Mouse (Mus musculus) urinary bladder, postnatal 14 days (tissue): ENCODE results near the gene Zfp715.
"Not testable (repeated sequence)": the region's sequence is repeated elsewhere in the genome, so short reads cannot be mapped to it uniquely, and the experiment has no call there.

Source experiments
- DNase-seq: peaks from one replicate; pipeline ENCODE4 v3.0.0; 2021; ENCODE audit warnings: low spot score

Zfp715 gene

DNA sequence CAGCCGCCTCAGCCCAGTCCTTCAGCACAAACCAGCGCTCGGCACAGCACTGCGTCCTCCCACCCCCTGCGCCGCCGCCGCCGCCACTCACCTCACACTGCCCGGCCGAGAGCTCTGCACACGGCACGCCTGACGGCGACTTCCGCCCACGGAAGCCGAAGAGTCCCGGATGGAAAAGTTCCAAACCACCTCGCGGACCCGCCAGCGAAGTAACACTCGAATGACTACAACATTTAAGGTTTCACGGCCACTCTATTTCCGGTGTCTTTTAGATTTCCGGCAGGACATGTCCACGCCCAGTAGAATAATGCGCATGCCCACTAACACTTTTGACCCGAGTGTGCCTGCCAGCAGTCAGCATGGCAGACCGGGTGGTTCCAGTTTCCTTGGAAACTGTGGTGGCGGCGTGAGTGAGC, at the start of gene Zfp715:
Zfp715 (minus strand) TSS at position 282 of the 416 bp plus-strand sequence.
- DNase-seq, result peak; percentile 89

DNA sequence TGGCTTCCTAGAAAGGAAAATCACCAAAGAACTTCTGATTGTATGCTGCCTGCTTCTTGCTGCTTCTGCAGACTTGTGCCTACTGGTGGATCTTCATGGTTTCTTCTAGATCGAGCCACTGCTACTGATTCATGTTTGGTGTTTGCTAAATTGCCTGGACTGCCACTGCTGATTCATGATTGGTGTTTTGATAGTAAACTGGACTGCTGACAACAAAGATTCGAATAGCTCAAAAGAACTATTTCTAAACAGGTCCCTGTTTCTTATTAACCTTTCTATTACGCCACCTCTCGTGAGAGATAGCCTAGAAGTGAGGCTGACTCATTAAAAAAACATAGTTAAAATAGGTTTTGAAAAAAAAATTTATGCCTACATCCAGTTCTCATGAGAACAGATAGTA, 48.9 kb upstream of the Zfp715 start:
- no peak for DNase-seq

DNA sequence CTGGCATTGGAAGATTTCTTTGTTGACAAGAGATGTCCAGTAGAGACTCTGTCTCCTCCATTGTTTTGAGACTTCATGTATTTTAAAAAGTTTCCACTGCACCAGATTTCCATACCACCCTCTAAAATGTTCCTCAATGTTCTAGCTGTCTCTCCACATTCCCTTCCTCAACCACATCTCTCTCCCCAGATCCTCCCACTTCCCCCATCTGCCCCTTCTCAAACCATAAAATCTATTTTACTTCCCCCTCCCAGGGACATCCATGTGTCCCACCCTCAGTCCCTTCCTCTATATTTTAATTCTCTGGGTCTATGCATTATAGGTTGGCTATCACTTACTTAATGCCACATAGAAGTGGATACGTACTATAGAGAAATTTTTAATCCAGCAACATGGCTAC, 48.3 kb upstream of the Zfp715 start:
- DNase-seq, result no peak

DNA sequence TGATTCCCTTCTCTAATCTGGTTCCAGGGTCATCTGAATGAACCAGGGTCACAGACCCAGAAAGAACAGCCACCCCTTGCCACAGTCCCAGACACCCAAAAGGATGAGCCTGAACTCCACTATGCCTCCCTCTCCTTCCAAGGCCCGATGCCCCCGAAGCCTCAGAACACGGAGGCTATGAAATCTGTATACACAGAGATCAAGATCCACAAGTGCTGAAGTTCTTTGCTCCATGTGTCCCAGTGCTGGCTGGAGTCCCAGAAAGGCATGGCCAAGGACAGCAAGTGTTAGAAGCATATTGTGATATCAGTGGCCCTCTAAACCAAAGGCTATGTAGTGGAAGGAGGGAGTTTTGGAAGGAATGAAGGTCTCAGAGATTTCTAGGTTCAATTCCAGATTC, 45.5 kb upstream of the Zfp715 start:
- no peak for DNase-seq

DNA sequence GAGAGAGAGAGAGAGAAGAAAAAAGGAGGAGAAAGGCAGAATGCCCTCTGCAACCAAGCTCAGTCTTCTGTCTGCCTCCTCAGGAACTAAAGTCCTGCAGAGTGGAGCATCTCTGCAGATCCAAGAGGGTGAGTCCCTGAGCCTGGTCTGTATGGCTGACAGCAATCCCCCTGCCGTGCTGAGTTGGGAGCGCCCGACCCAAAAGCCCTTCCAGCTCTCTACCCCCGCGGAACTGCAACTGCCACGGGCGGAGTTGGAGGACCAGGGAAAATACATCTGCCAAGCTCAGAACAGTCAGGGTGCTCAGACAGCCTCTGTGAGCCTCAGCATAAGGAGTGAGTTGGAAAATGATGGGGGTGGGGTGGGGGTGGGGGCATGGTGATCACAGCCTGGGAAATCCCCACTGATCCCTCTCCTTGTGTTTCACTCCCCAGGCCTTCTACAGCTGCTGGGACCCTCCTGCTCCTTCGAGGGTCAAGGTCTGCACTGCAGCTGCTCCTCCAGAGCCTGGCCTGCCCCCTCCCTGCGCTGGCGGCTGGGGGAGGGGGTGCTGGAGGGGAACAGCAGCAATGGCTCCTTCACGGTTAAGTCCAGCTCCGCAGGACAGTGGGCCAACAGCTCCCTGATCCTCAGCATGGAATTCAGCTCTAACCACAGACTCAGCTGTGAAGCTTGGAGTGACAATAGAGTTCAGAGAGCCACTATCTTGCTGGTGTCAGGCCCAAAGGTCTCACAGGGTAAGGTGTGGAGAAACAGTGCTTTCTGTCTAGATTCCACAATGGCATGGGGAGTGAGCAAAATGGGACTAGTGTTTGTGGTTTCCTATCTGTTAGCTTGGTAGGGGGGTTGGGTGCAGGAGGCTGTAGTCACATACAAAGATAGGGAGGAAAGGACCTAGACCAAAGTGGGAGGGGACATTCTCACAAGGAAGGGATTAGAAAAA, 42.1 kb upstream of the Zfp715 start:
- DNase-seq, result no peak

DNA sequence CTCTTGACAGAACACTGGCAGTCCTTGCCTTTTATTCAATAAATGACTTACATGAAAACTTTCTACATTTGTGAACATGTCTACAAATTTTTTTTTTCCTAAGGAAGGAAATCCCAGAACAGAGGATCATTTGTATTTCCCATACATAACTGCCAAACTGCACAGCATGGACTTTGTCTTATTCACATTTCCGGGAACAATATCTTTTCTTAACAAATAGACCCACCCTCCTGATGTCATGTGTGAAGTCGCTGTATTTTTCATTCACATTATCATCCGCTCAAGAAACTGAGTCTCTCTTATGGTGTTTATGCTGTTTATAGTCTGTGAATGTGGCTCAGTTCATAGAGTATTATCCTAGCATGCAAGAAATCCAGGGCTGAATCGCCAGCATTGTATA, 40.7 kb upstream of the Zfp715 start:
- DNase-seq, result no peak

DNA sequence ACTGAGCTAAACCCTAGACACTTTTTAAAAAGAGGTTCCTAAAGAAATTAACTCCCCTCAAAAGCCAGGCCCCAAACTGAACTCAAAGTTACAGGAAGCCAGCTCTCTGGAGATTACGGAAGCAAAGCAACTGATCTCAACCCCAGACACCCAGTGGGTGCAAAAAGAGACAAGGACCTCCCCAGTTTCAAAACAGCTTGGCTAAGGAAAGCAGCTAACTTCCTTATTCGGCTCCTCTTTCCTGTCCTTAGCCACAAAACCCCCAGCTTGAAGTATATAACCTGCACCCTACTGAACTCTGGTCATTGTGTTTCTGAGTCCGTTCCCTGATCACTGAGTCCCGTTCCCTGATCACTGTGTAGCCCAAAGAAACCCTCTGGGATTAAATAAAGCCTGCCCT, 40.0 kb upstream of the Zfp715 start:
- DNase-seq, result no peak

DNA sequence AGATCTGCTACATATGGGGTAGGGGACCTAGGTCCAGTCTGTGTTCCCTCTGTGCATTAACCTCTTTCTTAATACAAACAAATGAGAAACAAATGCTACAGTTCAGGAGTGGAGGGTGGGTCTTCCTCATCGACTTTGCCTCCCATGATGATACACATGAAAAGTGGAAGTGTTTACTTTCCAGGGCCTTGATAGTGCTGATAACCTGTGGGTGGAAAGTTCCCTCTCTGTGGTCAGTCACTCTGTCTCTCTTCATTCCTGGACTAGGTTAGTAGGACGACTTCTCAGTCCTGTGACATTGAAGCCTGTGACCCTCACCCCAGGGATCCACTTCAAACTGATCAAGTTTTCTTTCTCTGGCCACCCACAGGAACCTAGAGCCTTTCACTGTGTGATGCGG, 38.1 kb upstream of the Zfp715 start, which contains the start of gene Siglecf:
Siglecf (plus strand) TSS at position 188 of the 400 bp plus-strand sequence.
- no peak for DNase-seq

DNA sequence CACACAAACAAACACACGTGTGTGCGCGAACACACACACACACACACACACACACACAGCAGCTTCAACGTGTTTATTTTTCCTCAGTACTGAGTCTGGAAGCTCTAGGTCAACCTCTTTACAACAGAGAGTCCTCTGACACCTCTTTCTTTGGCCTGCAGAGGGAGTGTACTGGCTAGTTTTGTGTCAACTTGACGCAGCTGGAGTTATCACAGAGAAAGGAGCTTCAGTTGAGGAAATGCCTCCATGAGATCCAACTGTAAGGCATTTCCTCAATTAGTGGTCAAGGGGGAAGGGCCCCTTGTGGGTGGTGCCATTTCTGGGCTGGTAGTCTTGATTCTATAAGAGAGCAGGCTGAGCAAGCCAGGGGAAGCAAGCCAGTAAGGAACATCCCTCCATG, 36.5 kb upstream of the Zfp715 start:
- DNase-seq, result not testable (repeated sequence)

DNA sequence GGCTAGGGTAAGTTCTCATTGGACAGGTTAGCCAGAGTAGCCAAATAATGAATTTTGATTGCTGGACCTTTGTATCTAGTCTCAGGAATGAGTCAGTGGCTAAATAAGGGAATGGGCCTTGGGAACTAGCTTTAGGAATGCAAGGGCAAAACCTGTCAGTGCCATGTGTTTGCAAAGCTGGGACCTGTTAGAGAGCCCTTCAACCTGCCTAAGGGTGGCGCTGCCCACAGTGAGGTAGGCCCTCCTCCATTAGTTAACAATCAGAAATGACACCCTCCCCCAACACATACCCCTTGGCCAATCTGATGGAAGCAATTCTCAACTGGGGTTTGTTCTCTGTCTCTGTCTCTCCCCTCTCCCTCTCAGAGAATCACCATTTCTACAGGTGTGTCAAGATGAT, 33.5 kb upstream of the Zfp715 start:
- no peak for DNase-seq

DNA sequence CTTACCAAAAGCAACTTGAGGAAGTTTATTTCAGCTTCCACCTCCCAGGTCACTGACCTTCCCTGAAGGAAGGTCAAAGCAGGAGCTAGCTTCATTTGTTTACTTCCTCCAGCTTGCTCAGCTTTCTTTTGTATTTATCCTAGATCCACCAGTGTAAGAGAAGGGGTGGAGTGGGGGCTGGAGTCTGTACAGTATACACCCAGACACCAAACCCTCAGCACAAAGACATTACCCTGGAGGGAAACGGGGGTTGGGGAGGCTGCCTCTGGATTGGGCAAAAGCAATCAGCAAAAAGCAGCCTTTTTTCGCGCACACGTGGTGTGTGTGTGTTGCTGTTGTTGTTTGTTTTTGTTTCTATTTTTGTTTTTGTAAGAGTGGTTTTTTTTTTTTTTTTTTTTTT, 33.1 kb upstream of the Zfp715 start:
- DNase-seq, result no peak

DNA sequence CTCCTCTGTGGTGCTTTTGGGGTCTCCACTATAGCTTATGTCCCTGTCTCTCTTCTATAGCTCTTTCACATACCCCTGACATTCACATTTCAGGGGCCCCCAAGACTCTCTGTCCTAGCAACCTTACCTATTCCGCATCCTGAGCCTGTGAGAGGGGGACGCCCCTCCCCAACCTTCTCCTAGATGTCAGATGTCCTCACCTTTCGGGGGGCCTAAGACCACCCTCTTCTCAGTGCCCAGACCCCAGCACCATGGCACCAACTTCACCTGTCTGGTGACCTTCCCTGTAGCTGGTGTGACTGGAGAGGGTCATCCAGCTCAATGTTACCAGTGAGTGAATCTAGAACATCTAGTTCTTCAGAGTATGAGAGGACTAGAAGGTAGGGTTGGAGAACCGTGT, 31.4 kb upstream of the Zfp715 start:
- no peak for DNase-seq

DNA sequence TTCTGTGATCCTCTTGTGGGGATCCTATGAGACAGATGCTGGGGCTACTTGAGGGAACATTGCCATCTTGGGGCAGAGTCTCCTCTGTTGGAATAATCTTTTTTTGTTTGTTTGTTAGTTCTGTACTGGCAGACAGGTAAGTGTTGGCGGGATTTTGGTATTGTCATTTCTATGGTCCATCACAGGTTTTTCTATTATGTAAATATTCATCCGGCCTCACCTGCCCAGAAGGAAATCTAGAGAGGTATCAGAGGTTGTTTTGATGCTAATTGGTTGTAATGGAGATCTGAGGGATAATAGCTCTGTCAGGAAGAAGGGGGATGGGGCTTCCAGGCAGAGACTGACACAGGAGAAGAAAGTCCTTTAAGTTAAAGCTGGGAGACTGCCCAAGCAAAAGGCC, 30.9 kb upstream of the Zfp715 start:
- DNase-seq, result no peak

DNA sequence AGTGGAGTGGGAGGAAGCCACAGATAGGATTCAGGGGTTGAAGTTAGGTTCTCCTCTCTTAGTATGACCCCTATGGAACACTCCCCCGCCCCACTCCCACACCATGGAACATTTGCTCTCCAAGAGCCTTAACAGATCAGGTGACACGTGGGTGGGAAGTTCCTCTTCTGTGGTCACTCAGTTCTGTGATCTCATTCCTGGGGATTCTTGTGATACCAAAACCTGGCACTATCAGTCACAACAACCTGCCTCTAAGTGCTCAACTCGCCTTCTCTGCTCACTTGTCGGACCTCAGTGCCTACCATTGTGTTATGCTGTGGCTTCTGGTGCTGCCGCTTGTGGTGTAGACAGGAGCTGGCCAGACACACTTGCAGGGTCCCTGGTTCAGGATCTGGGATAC, 30.1 kb upstream of the Zfp715 start:
- DNase-seq, result no peak

DNA sequence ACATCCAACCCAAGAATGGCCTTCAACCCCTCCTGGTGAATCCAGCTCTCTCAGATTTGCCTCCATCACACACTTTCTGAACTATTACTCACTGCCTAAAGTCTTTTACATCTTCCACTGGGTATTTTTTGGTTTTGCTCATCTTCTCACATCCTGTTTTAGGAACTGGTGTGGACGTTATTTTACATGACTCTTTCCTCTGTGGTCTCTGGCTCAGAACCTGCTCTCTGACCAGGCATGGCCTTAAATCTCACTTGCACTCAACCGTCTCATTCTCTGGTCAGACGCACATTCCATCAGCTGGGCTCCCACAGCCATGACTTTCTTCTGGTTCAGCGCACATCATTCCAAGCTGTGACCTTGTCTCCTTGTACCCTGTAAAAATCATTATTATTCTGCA, 27.7 kb upstream of the Zfp715 start:
- DNase-seq, result no peak

DNA sequence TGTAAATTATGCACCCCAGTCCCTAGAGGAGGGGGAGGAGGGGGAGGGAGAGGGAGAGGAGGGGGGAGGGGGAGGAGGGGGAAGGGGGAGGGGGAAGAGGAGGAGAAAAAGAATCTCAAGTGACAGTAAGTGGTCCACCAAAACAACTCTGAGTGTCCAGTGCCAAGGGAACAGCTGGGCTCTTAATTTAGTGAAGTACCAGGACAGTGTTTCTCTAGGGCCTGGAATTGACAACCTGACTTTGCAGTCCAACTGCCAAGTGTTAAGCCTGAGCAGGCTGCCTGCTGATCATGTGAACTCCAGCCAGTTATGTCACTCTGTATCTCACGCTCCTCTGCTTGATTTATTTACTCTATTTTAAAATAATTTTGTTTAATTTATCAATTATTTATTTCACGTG, 20.8 kb upstream of the Zfp715 start:
- DNase-seq, result no peak

DNA sequence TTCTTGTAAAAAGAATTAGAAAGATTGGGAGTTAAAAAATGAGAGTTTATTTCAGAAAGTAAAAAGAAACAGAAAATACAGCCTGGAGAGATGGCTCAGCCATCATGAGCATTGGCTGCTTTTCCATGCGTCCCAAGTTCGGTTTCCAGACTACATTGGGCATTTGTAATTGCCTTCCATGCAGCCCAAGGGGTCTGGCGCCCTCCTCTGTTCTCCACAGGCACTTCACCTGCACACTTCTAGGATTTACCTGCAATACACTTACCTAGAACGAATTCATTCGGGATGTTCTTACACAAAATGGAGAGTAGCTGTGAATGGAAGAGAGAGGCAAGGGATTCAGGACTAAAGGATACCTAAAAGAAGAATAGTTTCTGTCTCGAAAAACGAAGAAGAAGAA, 20.1 kb upstream of the Zfp715 start:
- no peak for DNase-seq

DNA sequence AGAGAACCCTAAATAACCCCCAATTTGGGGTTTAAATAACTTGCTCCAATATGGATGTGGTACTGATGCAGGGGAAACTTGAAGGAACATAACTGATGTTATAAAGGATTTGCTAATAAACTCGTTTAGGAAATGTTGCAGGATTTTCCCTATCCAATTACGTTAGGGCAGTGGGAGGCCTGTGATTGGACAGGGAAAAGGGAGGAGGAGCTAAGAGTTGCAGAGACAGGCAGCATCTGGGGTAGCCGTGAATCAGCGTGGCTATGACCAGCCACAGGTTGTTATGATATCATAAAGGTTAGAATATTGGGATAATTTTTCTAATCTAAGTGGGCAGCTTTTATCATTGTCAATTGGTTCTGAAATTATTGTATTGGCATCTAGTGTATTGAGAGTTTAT, 15.0 kb upstream of the Zfp715 start:
- DNase-seq, result no peak

DNA sequence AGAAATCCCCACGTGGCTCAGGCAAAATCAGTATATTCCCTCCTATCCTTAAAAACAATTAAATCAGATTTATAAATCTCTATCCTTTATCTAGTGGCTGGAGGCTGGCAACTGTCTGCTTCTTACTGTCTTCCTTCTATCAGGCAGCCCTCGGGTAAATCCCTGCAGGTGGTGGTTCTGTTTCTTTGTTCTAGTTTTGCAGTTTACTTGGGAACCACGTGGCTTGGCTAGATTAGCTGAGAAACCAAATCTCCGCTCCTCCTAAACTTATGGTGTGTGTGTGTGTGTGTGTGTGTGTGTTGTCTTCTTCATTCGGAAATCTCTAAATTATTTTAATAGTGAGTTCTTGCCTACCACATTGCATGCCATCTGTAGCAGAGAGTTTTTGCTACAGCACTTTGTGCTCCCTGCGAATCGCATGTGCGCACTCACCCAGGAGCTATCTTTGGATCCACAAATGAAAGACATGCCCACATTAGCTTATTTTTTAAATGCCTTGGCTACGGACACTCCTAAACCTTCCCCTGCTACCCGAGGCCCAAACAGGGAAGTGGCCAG, 13.2 kb upstream of the Zfp715 start:
- no peak for DNase-seq

DNA sequence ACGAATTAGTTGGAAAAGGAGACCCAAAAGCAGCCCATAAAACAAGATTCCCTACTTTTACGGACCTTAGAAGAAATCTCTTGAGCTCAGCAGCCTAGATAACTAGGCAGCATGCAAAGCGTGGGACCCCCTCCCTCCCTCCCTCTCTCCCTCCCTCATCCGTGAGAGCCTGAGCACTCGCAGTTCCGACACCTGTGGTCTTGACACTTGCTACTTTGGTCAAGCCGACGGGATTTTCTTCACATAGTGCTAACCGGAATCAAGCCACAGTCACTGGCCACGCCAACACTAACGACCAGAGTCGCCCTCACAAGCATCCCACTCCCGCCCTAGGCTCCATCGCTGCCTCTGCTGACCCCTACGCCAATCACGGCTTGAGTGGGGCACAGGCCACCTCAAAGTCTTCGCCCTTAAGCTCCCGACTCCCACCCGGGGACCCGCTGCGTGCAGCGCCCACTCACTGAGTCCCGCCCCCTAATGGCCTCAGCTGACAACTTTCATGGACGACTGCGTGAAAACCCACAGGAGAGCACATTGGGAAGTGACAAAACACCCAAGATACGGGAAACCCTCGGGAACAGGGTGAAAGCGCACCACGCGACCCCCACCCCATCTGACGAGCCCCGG, 595 bp downstream of the Zfp715 start:
- DNase-seq, result no peak

DNA sequence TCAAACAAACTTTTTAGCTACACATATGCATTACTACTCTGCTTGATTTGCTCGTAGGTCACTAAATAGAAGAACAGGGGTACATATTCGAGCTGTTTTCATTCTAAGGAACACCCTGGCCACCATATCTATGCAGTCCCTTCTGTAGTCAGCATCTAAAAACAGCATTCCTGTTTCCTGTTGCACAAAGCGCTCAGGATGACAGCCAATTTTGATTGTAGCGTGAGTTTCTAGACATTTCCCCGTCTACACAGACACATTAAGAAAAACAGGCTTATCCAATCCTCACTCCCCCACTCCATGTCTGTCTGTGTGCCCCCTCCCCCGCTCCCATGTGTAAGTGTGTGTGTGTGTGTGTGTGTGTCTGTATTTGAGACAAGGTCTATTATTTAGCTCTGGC, 1.5 kb downstream of the Zfp715 start:
- no peak for DNase-seq

DNA sequence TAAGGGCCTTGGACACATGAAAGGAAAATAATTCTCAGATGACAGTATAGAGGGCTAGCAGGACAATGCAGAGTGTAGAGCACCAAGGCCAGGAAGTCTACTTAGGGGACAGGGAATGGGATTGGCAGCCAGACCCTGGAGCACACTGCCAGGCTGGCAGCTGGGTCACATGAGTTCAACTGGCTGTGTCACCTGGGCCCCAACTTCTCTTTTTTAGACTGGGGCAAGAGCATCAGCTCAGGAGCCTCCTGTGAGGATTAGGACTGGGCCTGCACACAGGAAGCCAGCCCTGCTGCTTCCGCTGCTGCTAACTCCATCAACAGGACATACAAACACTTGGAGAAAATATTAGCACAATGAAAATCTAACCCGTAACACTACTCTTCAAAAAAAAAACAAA, 4.0 kb downstream of the Zfp715 start:
- no peak for DNase-seq

DNA sequence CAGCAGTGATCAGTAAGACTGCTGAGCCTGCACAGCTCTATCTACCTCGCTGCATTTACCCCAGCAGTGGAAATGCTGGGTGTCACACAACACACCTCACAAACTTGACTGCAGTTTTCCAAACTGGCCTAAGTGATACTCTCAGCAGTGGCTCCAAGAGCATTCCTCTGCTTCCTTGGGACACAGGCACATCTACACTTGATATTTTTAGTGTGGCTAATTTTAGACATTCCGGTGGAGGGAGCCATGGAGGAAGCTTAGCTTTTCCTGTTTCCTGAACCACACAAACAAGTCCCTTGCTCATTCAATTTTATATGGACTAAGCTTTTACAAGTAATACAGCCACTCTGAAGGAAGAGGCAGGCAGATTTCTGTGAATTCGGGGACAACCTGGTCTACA, 7.9 kb downstream of the Zfp715 start:
- no peak for DNase-seq
